Mouse (Mus musculus) heart, embryonic 14.5 days (tissue): ENCODE results near the gene She. TPM values are rescaled to one million over a fixed set of nuclear protein-coding genes. Genes with fewer than 3 reads are reported as not detected.
"Not testable (repeated sequence)": the region's sequence is repeated elsewhere in the genome, so short reads cannot be mapped to it uniquely, and the experiment has no call there.

ENCODE experiments used
- ATAC-seq: fragments of 200-750 bp; cut with Nextera tagmentation; 2 replicates; pipeline ENCODE4 v1.8.0; 2017; ENCODE audit warnings: low read depth, moderate TSS enrichment; ENCODE audit not compliant: insufficient number of reproducible peaks, insufficient read depth, low FRiP score
- H3K27ac ChIP-seq, 2 experiments: fragments of 200-500 bp in 1 of 2; fragments of 300-500 bp in 1 of 2; sonication (generic) in 1 of 2; replicated peaks in 1 of 2; 2 replicates each; pipeline ENCODE4 v1.5.1; 2012 to 2014; ENCODE audit warnings: low read depth in 2 of 2, low read length in 2 of 2, control low read depth in 1 of 2, mild to moderate bottlenecking in 1 of 2, mixed read lengths in 1 of 2; ENCODE audit not compliant: control insufficient read depth in 1 of 2, insufficient read depth in 1 of 2
- H3K27me3 ChIP-seq: fragments of 300-500 bp; sonication (generic); 2 replicates; pipeline ENCODE4 v1.6.1; 2014; ENCODE audit warnings: mild to moderate bottlenecking, low read length, control low read depth; ENCODE audit not compliant: control insufficient read depth, insufficient read depth
- H3K36me3 ChIP-seq: fragments of 300-500 bp; sonication (generic); 2 replicates; pipeline ENCODE4 v1.6.1; 2014; ENCODE audit warnings: mild to moderate bottlenecking, control low read depth, low read length, mixed read lengths; ENCODE audit not compliant: control insufficient read depth, insufficient read depth
- H3K4me1 ChIP-seq, 2 experiments: fragments of 200-500 bp in 1 of 2; fragments of 300-500 bp in 1 of 2; sonication (generic) in 1 of 2; 2 replicates each; pipeline ENCODE4 v1.6.1; 2012 to 2014; ENCODE audit warnings: low read length in 2 of 2, control low read depth in 1 of 2, mixed read lengths in 1 of 2; ENCODE audit not compliant: control insufficient read depth in 2 of 2, insufficient read depth in 2 of 2
- H3K4me2 ChIP-seq: fragments of 300-500 bp; sonication (generic); 2 replicates; pipeline ENCODE4 v1.6.1; 2014; ENCODE audit warnings: mild to moderate bottlenecking, low read length
- H3K4me3 ChIP-seq, 2 experiments: fragments of 200-500 bp in 1 of 2; fragments of 300-500 bp in 1 of 2; sonication (generic) in 1 of 2; 2 replicates each; pipeline ENCODE4 v1.5.1; 2012 to 2014; ENCODE audit warnings: low read length in 2 of 2, mild to moderate bottlenecking in 2 of 2, control low read depth in 1 of 2, low read depth in 1 of 2, moderate library complexity in 1 of 2; ENCODE audit not compliant: control insufficient read depth in 1 of 2, insufficient read depth in 1 of 2
- H3K9ac ChIP-seq: fragments of 300-500 bp; sonication (generic); 2 replicates; pipeline ENCODE4 v1.6.1; 2014; ENCODE audit warnings: mild to moderate bottlenecking, low read length
- H3K9me3 ChIP-seq: fragments of 300-500 bp; sonication (generic); 2 replicates; pipeline ENCODE4 v1.6.1; 2016; ENCODE audit warnings: low read length, control low read depth; ENCODE audit not compliant: control insufficient read depth
- WGBS: fragments of 180-500 bp; shearing (Covaris S2); extraction: QIAGEN DNeasy Blood & Tissue Kit; methylation state at CpG from one replicate; pipeline ENCODE4 v1.1.7; 2014; 5-methylcytosine and 5-hydroxymethylcytosine counted together
- polyA plus RNA-seq: library from polyadenylated mRNA; unstranded; fragments of >200 nt; fragmentation: Nextera tagmentation; extraction: Ambion mirVana; gene quantifications from 2 replicates; pipeline ENCODE4 v1.2.1, GENCODE M21; 2014

She gene
- polyA plus RNA-seq, 1 experiment from 2014 or later = 9.0 TPM

- not testable (repeated sequence) for H3K27me3 ChIP-seq, H3K9me3 ChIP-seq, H3K27ac ChIP-seq, H3K4me3 ChIP-seq, H3K36me3 ChIP-seq, H3K4me1 ChIP-seq, ATAC-seq, H3K4me2 ChIP-seq, H3K9ac ChIP-seq
- WGBS = 85% methylated on average over 3 of the region's 3 CpGs
Observed at GRCm38 (mm10) chr3:89863276-89863675, 32.1 kb downstream of the She start.

GRCm38 (mm10) chr3:89863716-89864509 is 32.7 kb downstream of the She start:
- Histone ChIP-seq H3K36me3 (no peaks in the 10 kb centered on the region), H3K9ac (no peak overlapping the region), H3K4me2 (no peak overlapping the region), H3K4me3 (no peak overlapping the region), H3K9me3 (no peaks in the 10 kb centered on the region), H3K4me1 (peaks cover 12 to 15% of the 10 kb centered on the region in 2 experiments), H3K27ac (no peak overlapping the region), H3K27me3 (no peaks in the 10 kb centered on the region)
- ATAC-seq = no peak
- WGBS = 74% methylated on average over 9 of the region's 9 CpGs

GRCm38 (mm10) chr3:89865020-89865419 is 33.9 kb downstream of the She start:
- H3K4me3 ChIP-seq = no peak overlapping the region
- H3K36me3 ChIP-seq = no peaks in the 10 kb centered on the region
- H3K27me3 ChIP-seq = no peaks in the 10 kb centered on the region
- ATAC-seq = no peak
- no peaks in the 10 kb centered on the region for H3K9me3 ChIP-seq
- H3K4me2 ChIP-seq = no peak overlapping the region
- no peak overlapping the region for H3K27ac ChIP-seq
- WGBS = 39% methylated on average over 6 of the region's 6 CpGs
- no peak overlapping the region for H3K9ac ChIP-seq
- H3K4me1 ChIP-seq = peaks cover 20 to 21% of the 10 kb centered on the region in 2 experiments

- Histone ChIP-seq H3K9ac (no peak overlapping the region), H3K4me1 (peaks cover 20 to 21% of the 10 kb centered on the region in 2 experiments), H3K4me2 (no peak overlapping the region), H3K36me3 (no peaks in the 10 kb centered on the region), H3K9me3 (no peaks in the 10 kb centered on the region), H3K27ac (no peak overlapping the region), H3K27me3 (no peaks in the 10 kb centered on the region), H3K4me3 (no peak overlapping the region)
- 73% methylated on average over 4 of the region's 4 CpGs for WGBS
- no peak for ATAC-seq
Observed at GRCm38 (mm10) chr3:89865764-89866163, 34.6 kb downstream of the She start.

- no peak for ATAC-seq
- H3K4me3 ChIP-seq = no peak overlapping the region
- no peaks in the 10 kb centered on the region for H3K36me3 ChIP-seq
- H3K27me3 ChIP-seq = no peaks in the 10 kb centered on the region
- H3K4me2 ChIP-seq = no peak overlapping the region
- 0 out of 2 replicates have a peak, but pooled peaks cover under 1% of the 10 kb centered on the region for H3K9me3 ChIP-seq
- no peak overlapping the region for H3K27ac ChIP-seq
- H3K4me1 ChIP-seq = peaks cover 16 to 19% of the 10 kb centered on the region in 2 experiments
- 84% methylated on average over 4 of the region's 4 CpGs for WGBS
- H3K9ac ChIP-seq = no peak overlapping the region
Observed at GRCm38 (mm10) chr3:89867651-89868050, 36.5 kb downstream of the She start.

- Histone ChIP-seq H3K27ac (no peak overlapping the region), H3K4me1 (peaks cover 16 to 19% of the 10 kb centered on the region in 2 experiments), H3K4me3 (no peak overlapping the region), H3K27me3 (no peaks in the 10 kb centered on the region), H3K9me3 (0 out of 2 replicates have a peak, but pooled peaks cover 6% of the 10 kb centered on the region), H3K4me2 (peak overlapping the region; percentile 41), H3K36me3 (no peaks in the 10 kb centered on the region), H3K9ac (peak overlapping the region; percentile 5; the same call in 1 of the 2 replicates)
- WGBS = 5% methylated on average over 7 of the region's 7 CpGs
- no peak; the same call in 1 of the 2 replicates for ATAC-seq
Observed at GRCm38 (mm10) chr3:89868357-89868756, 37.2 kb downstream of the She start.

- Histone ChIP-seq H3K4me2 (0 out of 2 replicates have a peak overlapping the region, but pooled peaks have one; percentile 41), H3K27me3 (no peaks in the 10 kb centered on the region), H3K27ac (no peak overlapping the region), H3K9ac (no peak overlapping the region), H3K4me1 (peaks cover 16 to 19% of the 10 kb centered on the region in 2 experiments), H3K4me3 (no peak overlapping the region), H3K9me3 (0 out of 2 replicates have a peak, but pooled peaks cover 6% of the 10 kb centered on the region), H3K36me3 (no peaks in the 10 kb centered on the region)
- WGBS = 32% methylated on average over 9 of the region's 9 CpGs
- no peak for ATAC-seq
Observed at GRCm38 (mm10) chr3:89868956-89869355, 37.8 kb downstream of the She start.
